Mouse (Mus musculus) hindbrain, embryonic 12.5 days (tissue): ENCODE results near the gene Tut7. TPM values are rescaled to one million over a fixed set of nuclear protein-coding genes. Genes with fewer than 3 reads are reported as not detected.
"Not testable (repeated sequence)": the region's sequence is repeated elsewhere in the genome, so short reads cannot be mapped to it uniquely, and the experiment has no call there.

ENCODE experiments used
- ATAC-seq: fragments of 200-750 bp; cut with Nextera tagmentation; 2 replicates; pipeline ENCODE4 v1.8.0; 2017; ENCODE audit warnings: moderate TSS enrichment; ENCODE audit not compliant: low FRiP score
- H3K27ac ChIP-seq: fragments of 300-500 bp; sonication (generic); 2 replicates; pipeline ENCODE4 v1.5.1; 2016; ENCODE audit warnings: mild to moderate bottlenecking
- H3K27me3 ChIP-seq: fragments of 300-500 bp; sonication (generic); 2 replicates; pipeline ENCODE4 v1.6.1; 2016; ENCODE audit warnings: mild to moderate bottlenecking
- H3K36me3 ChIP-seq: fragments of 300-500 bp; sonication (generic); 2 replicates; pipeline ENCODE4 v1.6.1; 2016; ENCODE audit warnings: mild to moderate bottlenecking
- H3K4me1 ChIP-seq: fragments of 300-500 bp; sonication (generic); 2 replicates; pipeline ENCODE4 v1.6.1; 2016
- H3K4me2 ChIP-seq: fragments of 300-500 bp; sonication (generic); replicated peaks from 2 replicates; pipeline ENCODE4 v1.6.1; 2016; ENCODE audit warnings: mild to moderate bottlenecking
- H3K4me3 ChIP-seq: fragments of 300-500 bp; sonication (generic); 2 replicates; pipeline ENCODE4 v1.5.1; 2016; ENCODE audit warnings: mild to moderate bottlenecking
- H3K9ac ChIP-seq: fragments of 300-500 bp; sonication (generic); 2 replicates; pipeline ENCODE4 v1.6.1; 2016; ENCODE audit warnings: mild to moderate bottlenecking, moderate library complexity
- H3K9me3 ChIP-seq: fragments of 300-500 bp; sonication (generic); replicated peaks from 2 replicates; pipeline ENCODE4 v1.6.1; 2016; ENCODE audit warnings: mild to moderate bottlenecking
- WGBS: fragments of 180-500 bp; shearing (Covaris S2); methylation state at CpG from one replicate; pipeline ENCODE4 v1.1.7; 2016; 5-methylcytosine and 5-hydroxymethylcytosine counted together
- polyA plus RNA-seq: library from polyadenylated mRNA; unstranded; fragments of >200 nt; fragmentation: Nextera tagmentation; extraction: Ambion mirVana; gene quantifications from 2 replicates; pipeline ENCODE4 v1.2.1, GENCODE M21; 2016

The Tut7 gene
- polyA plus RNA-seq, 1 experiment from 2014 or later = 62.9 TPM

DNA sequence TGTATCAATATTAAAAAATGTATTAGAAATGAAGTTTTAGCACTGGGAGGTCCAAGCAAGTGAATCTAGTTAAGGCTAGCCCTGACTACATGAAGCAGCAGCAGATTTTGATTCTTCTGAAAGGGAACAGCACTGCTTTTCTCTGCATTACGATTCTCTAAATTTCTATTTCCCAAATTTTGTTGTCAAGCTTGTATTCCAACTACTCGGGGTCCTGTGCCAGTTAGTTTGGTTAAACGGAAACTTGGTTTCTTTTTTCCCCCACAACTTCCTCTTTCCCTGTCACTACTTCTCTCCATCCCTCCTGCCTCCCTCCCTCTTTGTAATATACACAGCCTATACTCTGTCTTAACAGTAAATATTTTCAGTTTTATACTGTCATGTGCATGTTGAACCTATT, 2.1 kb downstream of the Tut7 start:
- no peak for ATAC-seq
- Histone ChIP-seq H3K4me3 (no peak overlapping the region), H3K27me3 (no peaks in the 10 kb centered on the region), H3K4me2 (peak overlapping the region; percentile 69), H3K27ac (no peak overlapping the region), H3K9ac (no peak overlapping the region), H3K4me1 (peaks cover 36% of the 10 kb centered on the region), H3K36me3 (peaks cover 27% of the 10 kb centered on the region), H3K9me3 (no peaks in the 10 kb centered on the region)
- 86% methylated on average over 3 of the region's 3 CpGs for WGBS

DNA sequence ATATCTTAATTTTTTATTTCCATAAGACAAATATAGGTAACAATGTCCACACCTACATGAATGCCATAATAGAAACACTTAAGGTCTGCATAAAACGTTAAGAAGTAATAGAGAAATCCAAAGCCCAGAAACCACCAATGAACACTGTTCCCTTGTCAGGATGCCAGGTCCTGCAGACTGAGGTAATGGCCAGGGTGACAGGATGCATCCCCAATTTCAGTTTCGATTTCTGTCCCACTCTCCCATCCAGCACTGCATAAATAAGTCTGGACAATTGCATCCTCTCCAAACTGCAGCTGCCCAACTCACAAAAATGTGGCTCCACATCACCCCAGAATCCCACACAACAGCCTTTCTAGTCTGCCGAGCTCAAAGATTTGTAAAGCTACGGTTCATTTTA, 2.8 kb downstream of the Tut7 start:
- ATAC-seq = no peak
- H3K9me3 ChIP-seq = no peaks in the 10 kb centered on the region
- no peak overlapping the region for H3K27ac ChIP-seq
- no peak overlapping the region for H3K4me3 ChIP-seq
- H3K4me2 ChIP-seq = peak overlapping the region; percentile 15; the same call in 1 of the 2 replicates
- H3K36me3 ChIP-seq = peaks cover 35% of the 10 kb centered on the region
- H3K9ac ChIP-seq = 0 out of 2 replicates have a peak overlapping the region, but pooled peaks have one; percentile 3
- no peaks in the 10 kb centered on the region for H3K27me3 ChIP-seq
- WGBS = 83% methylated on average over 4 of the region's 4 CpGs
- peaks cover 36% of the 10 kb centered on the region for H3K4me1 ChIP-seq

- Histone ChIP-seq H3K9me3 (no peaks in the 10 kb centered on the region), H3K4me1 (peaks cover 36% of the 10 kb centered on the region), H3K9ac (no peak overlapping the region), H3K4me3 (no peak overlapping the region), H3K27me3 (no peaks in the 10 kb centered on the region), H3K36me3 (peaks cover 56% of the 10 kb centered on the region), H3K4me2 (no peak overlapping the region), H3K27ac (no peak overlapping the region)
- no peak for ATAC-seq
- 97% methylated on average over 4 of the region's 4 CpGs for WGBS
Observed at GRCm38 (mm10) chr13:59817352-59817751, 5.6 kb downstream of the Tut7 start.

GRCm38 (mm10) chr13:59814109-59814591, 8.8 kb downstream of the Tut7 start:
- H3K36me3 ChIP-seq = peaks cover 69% of the 10 kb centered on the region
- H3K4me1 ChIP-seq = peaks cover 9% of the 10 kb centered on the region
- no peak overlapping the region for H3K4me3 ChIP-seq
- no peak overlapping the region for H3K9ac ChIP-seq
- ATAC-seq = no peak
- H3K27me3 ChIP-seq = no peaks in the 10 kb centered on the region
- WGBS = 81% methylated on average over 6 of the region's 6 CpGs
- H3K4me2 ChIP-seq = no peak overlapping the region
- H3K9me3 ChIP-seq = no peaks in the 10 kb centered on the region
- no peak overlapping the region for H3K27ac ChIP-seq

GRCm38 (mm10) chr13:59811581-59811980, 11.4 kb downstream of the Tut7 start:
- Histone ChIP-seq H3K36me3 (peaks cover 81% of the 10 kb centered on the region), H3K4me2 (no peak overlapping the region), H3K4me1 (no peaks in the 10 kb centered on the region), H3K4me3 (no peak overlapping the region), H3K9me3 (no peaks in the 10 kb centered on the region), H3K27ac (no peak overlapping the region), H3K27me3 (no peaks in the 10 kb centered on the region), H3K9ac (no peak overlapping the region)
- 90% methylated on average over 3 of the region's 3 CpGs for WGBS
- ATAC-seq = no peak

DNA sequence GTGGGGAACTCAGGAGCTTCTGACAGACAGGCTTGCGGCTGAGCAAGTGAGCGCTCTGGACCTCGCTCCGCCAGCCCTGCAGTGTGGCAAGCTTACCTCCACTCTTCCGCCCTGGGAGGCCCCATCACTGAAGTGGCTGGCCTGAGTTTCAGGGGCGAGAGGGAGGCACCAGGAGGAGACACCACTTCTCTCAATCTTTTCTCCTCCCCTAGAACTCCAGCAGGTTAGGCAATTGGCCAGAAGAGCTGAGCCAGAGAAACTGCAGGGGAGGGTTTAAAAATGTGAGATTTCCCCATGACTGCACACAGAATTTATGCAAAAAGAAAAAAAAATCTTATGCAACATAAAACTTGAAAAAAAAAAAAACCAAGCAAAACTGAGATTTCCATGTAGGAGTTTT, 21.9 kb downstream of the Tut7 start:
- H3K9ac ChIP-seq = no peak overlapping the region
- H3K4me3 ChIP-seq = no peak overlapping the region
- peaks cover 96% of the 10 kb centered on the region for H3K36me3 ChIP-seq
- 88% methylated on average over 6 of the region's 6 CpGs for WGBS
- H3K4me1 ChIP-seq = no peaks in the 10 kb centered on the region
- ATAC-seq = no peak
- H3K4me2 ChIP-seq = no peak overlapping the region
- H3K9me3 ChIP-seq = no peaks in the 10 kb centered on the region
- H3K27ac ChIP-seq = no peak overlapping the region
- no peaks in the 10 kb centered on the region for H3K27me3 ChIP-seq

DNA sequence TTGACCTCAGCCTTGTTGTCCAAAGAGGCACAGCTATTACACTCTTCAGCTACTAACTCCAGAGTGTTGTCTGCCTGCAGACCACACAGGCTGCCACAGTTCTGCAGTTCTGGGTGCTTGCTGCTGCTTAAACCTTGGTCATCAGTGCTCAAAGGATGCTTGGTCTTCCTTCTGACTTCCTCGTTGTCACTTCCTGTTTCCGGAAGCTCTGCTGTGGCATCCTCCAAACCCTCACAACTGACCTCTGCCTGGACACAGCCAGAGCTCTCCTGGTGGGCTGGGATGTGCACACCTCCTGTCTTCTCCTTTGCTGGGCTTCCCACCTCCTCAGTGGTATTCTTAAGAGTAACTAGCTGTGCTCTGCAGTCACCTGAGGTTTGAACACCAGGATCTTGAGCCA, 22.9 kb downstream of the Tut7 start:
- H3K4me1 ChIP-seq = no peaks in the 10 kb centered on the region
- H3K36me3 ChIP-seq = peaks cover 96% of the 10 kb centered on the region
- no peaks in the 10 kb centered on the region for H3K9me3 ChIP-seq
- H3K4me2 ChIP-seq = no peak overlapping the region
- no peak for ATAC-seq
- H3K4me3 ChIP-seq = no peak overlapping the region
- no peaks in the 10 kb centered on the region for H3K27me3 ChIP-seq
- 98% methylated on average over 2 of the region's 2 CpGs for WGBS
- no peak overlapping the region for H3K27ac ChIP-seq
- H3K9ac ChIP-seq = no peak overlapping the region

GRCm38 (mm10) chr13:59798306-59798705, 24.6 kb downstream of the Tut7 start:
- Histone ChIP-seq H3K9ac (no peak overlapping the region), H3K4me2 (no peak overlapping the region), H3K4me3 (no peak overlapping the region), H3K27me3 (no peaks in the 10 kb centered on the region), H3K4me1 (no peaks in the 10 kb centered on the region), H3K36me3 (peaks cover 96% of the 10 kb centered on the region), H3K9me3 (no peaks in the 10 kb centered on the region), H3K27ac (no peak overlapping the region)
- no peak for ATAC-seq
- WGBS = 100% methylated on average over 1 of the region's 1 CpGs

- no peak for ATAC-seq
- Histone ChIP-seq H3K4me3 (no peak overlapping the region), H3K27me3 (no peaks in the 10 kb centered on the region), H3K27ac (no peak overlapping the region), H3K36me3 (peaks cover 96% of the 10 kb centered on the region), H3K4me2 (no peak overlapping the region), H3K4me1 (no peaks in the 10 kb centered on the region), H3K9me3 (no peaks in the 10 kb centered on the region), H3K9ac (no peak overlapping the region)
- 95% methylated on average over 9 of the region's 9 CpGs for WGBS
Observed at GRCm38 (mm10) chr13:59796466-59796848, 26.5 kb downstream of the Tut7 start.

DNA sequence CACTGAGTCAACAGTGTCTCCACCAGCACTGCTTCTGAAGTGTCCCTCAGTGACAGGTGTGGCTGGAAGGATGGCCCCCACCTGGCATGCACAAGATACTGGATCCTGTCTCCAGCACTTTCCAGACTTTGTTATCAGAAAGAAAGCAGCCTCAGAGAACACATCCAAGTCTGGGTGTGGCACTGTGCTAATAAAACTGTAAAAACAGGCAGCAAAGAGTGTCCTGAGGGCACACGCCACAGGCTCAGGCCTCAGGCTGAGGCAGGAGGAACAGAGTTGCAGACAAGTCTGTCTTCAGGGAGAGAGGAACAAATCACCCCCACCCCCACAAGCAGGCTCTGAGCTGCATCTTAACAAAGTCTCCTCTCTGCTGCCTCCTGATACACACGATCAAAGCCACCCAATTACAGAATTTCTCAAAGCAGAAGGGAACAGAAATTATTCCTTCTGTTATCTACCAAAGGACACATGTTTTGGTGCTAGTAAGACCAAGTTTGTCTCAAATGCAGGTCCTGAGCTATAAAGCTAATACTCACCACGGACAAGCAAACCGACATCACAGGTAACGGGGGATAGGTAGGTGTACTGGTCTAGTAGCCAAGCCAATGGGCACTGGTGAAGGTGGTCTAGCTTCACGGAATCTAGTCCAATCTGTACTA, 27.0 kb downstream of the Tut7 start:
- H3K4me1 ChIP-seq = no peaks in the 10 kb centered on the region
- 92% methylated on average over 6 of the region's 6 CpGs for WGBS
- H3K9ac ChIP-seq = no peak overlapping the region
- H3K27ac ChIP-seq = no peak overlapping the region
- ATAC-seq = no peak
- H3K36me3 ChIP-seq = peaks cover 97% of the 10 kb centered on the region
- H3K4me2 ChIP-seq = no peak overlapping the region
- H3K9me3 ChIP-seq = no peaks in the 10 kb centered on the region
- H3K27me3 ChIP-seq = no peaks in the 10 kb centered on the region
- H3K4me3 ChIP-seq = no peak overlapping the region

DNA sequence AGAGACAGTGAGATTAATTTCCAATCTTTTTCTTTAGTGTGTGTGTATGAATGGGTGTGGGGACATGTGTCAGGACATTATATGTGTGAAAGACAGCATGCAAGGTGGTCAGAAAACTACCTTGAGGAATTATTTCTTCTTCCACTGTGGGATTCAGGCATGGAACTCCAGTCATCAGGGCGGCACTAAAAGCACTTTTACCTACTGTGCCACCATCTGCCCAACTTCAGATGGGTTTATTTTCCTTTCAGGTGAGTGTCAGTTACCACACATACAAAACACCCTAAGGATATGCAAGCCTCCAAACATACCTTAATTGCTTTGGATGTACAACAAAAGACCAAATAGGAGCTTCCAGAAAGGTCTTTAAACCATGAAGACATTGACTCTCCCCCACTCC, 28.2 kb downstream of the Tut7 start:
- Histone ChIP-seq H3K9me3 (no peaks in the 10 kb centered on the region), H3K4me3 (no peak overlapping the region), H3K27ac (no peak overlapping the region), H3K4me1 (no peaks in the 10 kb centered on the region), H3K4me2 (no peak overlapping the region), H3K36me3 (peaks cover 97% of the 10 kb centered on the region), H3K9ac (no peak overlapping the region), H3K27me3 (no peaks in the 10 kb centered on the region)
- 83% methylated on average over 1 of the region's 1 CpGs for WGBS
- no peak for ATAC-seq

- Histone ChIP-seq H3K9ac (no peak within 1 kb of the TSS), H3K36me3 (peaks cover 98% of the 10 kb centered on the region), H3K4me3 (no peak within 1 kb of the TSS), H3K9me3 (no peaks in the 10 kb centered on the region), H3K4me1 (no peaks in the 10 kb centered on the region), H3K27me3 (no peaks in the 10 kb centered on the region), H3K27ac (no peak within 1 kb of the TSS), H3K4me2 (no peak within 1 kb of the TSS)
- ATAC-seq = no peak
- WGBS = 92% methylated on average over 7 of the region's 7 CpGs
Observed at GRCm38 (mm10) chr13:59782145-59782544, 40.8 kb downstream of the Tut7 start, which contains the start of gene Gm49354. Gene Gm49354, minus strand, starts transcription at chr13:59782245.

GRCm38 (mm10) chr13:59779744-59780264, 43.1 kb downstream of the Tut7 start:
- not testable (repeated sequence) for H3K4me3 ChIP-seq, ATAC-seq, H3K27ac ChIP-seq, H3K4me2 ChIP-seq, H3K27me3 ChIP-seq, H3K9me3 ChIP-seq, H3K4me1 ChIP-seq, H3K9ac ChIP-seq
- WGBS = 100% methylated on average over 1 of the region's 1 CpGs
- H3K36me3 ChIP-seq = peaks cover 93% of the 10 kb centered on the region
